Mouse (Mus musculus): Measurements from ENCODE around the gene Poln. TPM values are rescaled to one million over a fixed set of nuclear protein-coding genes. Genes with fewer than 3 reads are reported as not detected.

Gene Poln
- polyA plus RNA-seq, 2 experiments: 1.3 to 1.7 TPM

GRCm38 (mm10) chr5:34198615-34199014 lies 29.4 kb upstream of the Poln start:
- TF ChIP-seq POLR2A (IDR thresholded peaks at IDR 0.05; ENCODE audit: borderline replicate concordance, extremely low read depth, insufficient read depth, insufficient read length): no peak
- no peaks in the 10 kb centered on the region for H3K36me3 ChIP-seq (ENCODE audit: control insufficient read depth, insufficient read depth, low read length)
- no peak overlapping the region for H3K4me3 ChIP-seq (replicated peaks; ENCODE audit: low read length)
- H3K4me2 ChIP-seq (replicated peaks; ENCODE audit: low read depth, low read length, severe bottlenecking): no peak overlapping the region
- 91% methylated on average over 6 of the region's 6 CpGs for WGBS
- DNase-seq (ENCODE audit: low spot score) (no peak), ATAC-seq (ENCODE audit: low FRiP score, low read depth) (no peak)
- no peak overlapping the region for H3K27ac ChIP-seq (replicated peaks; ENCODE audit: low read depth, low read length)
- no peaks in the 10 kb centered on the region for H3K9me3 ChIP-seq (ENCODE audit: control insufficient read depth, low read length)
- H3K4me1 ChIP-seq (ENCODE audit: control insufficient read depth, insufficient read depth, low read length): no peaks in the 10 kb centered on the region
- H3K9ac ChIP-seq (ENCODE audit: low read depth, low read length, severe bottlenecking): no peak overlapping the region
- no peaks in the 10 kb centered on the region for H3K27me3 ChIP-seq (ENCODE audit: control insufficient read depth, insufficient read depth, low read length)

DNA sequence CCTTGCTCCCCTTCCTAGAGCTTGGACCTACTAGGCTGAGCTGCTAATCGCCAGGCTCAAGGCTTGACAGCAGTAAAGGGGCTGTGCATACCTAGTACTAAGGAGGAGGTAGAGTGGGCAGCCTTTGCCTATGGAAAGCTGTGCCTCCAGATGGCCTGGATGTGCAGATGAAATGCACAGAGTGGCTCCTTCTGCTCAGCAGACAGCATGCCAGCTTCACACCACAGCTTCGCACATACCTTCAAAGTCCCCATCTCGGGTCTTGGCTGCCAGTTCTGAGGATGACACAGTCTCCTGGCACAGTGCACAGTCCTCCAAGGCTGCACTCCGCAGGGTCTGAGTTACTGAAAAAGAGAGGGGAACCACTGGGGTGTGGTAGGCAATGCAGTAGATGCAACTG lies 28.0 kb upstream of the Poln start:
- Histone ChIP-seq H3K36me3 (ENCODE audit: control insufficient read depth, insufficient read depth, low read length) (no peaks in the 10 kb centered on the region), H3K9ac (ENCODE audit: low read depth, low read length, severe bottlenecking) (no peak overlapping the region), H3K27ac (replicated peaks; ENCODE audit: low read depth, low read length) (no peak overlapping the region), H3K4me1 (ENCODE audit: control insufficient read depth, insufficient read depth, low read length) (no peaks in the 10 kb centered on the region), H3K27me3 (ENCODE audit: control insufficient read depth, insufficient read depth, low read length) (no peaks in the 10 kb centered on the region), H3K4me2 (replicated peaks; ENCODE audit: low read depth, low read length, severe bottlenecking) (no peak overlapping the region), H3K9me3 (ENCODE audit: control insufficient read depth, low read length) (no peaks in the 10 kb centered on the region), H3K4me3 (replicated peaks; ENCODE audit: low read length) (no peak overlapping the region)
- no peak for TF ChIP-seq POLR2A (IDR thresholded peaks at IDR 0.05; ENCODE audit: borderline replicate concordance, extremely low read depth, insufficient read depth, insufficient read length)
- no peak for DNase-seq (ENCODE audit: low spot score)
- 71% methylated on average over 4 of the region's 4 CpGs for whole genome bisulfite sequencing
- no peak for ATAC-seq (ENCODE audit: low FRiP score, low read depth)

GRCm38 (mm10) chr5:34196423-34196822 lies 27.2 kb upstream of the Poln start:
- no peak overlapping the region for H3K27ac ChIP-seq (replicated peaks; ENCODE audit: low read depth, low read length)
- no peaks in the 10 kb centered on the region for H3K4me1 ChIP-seq (ENCODE audit: control insufficient read depth, insufficient read depth, low read length)
- no peak for ATAC-seq (ENCODE audit: low FRiP score, low read depth)
- H3K27me3 ChIP-seq (ENCODE audit: control insufficient read depth, insufficient read depth, low read length): no peaks in the 10 kb centered on the region
- no peaks in the 10 kb centered on the region for H3K36me3 ChIP-seq (ENCODE audit: control insufficient read depth, insufficient read depth, low read length)
- H3K4me2 ChIP-seq (replicated peaks; ENCODE audit: low read depth, low read length, severe bottlenecking): no peak overlapping the region
- H3K9me3 ChIP-seq (ENCODE audit: control insufficient read depth, low read length): no peaks in the 10 kb centered on the region
- 77% methylated on average over 7 of the region's 7 CpGs for WGBS
- TF ChIP-seq POLR2A (IDR thresholded peaks at IDR 0.05; ENCODE audit: borderline replicate concordance, extremely low read depth, insufficient read depth, insufficient read length): no peak
- no peak overlapping the region for H3K4me3 ChIP-seq (replicated peaks; ENCODE audit: low read length)
- DNase-seq (ENCODE audit: low spot score): no peak
- no peak overlapping the region for H3K9ac ChIP-seq (ENCODE audit: low read depth, low read length, severe bottlenecking)

DNA sequence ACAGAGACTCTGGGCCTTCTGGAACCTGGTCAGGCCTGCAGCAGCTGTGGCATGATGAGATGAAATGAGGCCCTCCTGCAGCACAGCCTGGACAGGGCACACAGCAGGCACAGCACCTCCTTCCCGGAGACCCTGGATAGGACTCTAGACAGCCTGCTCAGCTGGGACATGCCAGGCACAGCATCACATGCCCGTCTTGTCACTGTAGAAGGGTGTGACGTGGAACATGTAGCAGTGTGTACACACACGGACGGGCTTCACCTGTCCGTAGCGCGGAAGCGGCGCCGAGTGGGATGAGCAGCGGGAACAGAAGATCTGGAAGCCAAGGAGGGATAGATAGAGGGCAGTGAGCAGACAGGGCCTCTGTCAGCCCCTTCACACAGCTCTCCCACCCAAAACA lies 26.5 kb upstream of the Poln start:
- WGBS: 86% methylated on average over 12 of the region's 12 CpGs
- Histone ChIP-seq H3K9me3 (ENCODE audit: control insufficient read depth, low read length) (no peaks in the 10 kb centered on the region), H3K9ac (ENCODE audit: low read depth, low read length, severe bottlenecking) (no peak overlapping the region), H3K4me1 (ENCODE audit: control insufficient read depth, insufficient read depth, low read length) (no peaks in the 10 kb centered on the region), H3K4me2 (replicated peaks; ENCODE audit: low read depth, low read length, severe bottlenecking) (no peak overlapping the region), H3K4me3 (replicated peaks; ENCODE audit: low read length) (no peak overlapping the region), H3K27me3 (ENCODE audit: control insufficient read depth, insufficient read depth, low read length) (no peaks in the 10 kb centered on the region), H3K27ac (replicated peaks; ENCODE audit: low read depth, low read length) (no peak overlapping the region), H3K36me3 (ENCODE audit: control insufficient read depth, insufficient read depth, low read length) (no peaks in the 10 kb centered on the region)
- no peak for TF ChIP-seq POLR2A (IDR thresholded peaks at IDR 0.05; ENCODE audit: borderline replicate concordance, extremely low read depth, insufficient read depth, insufficient read length)
- ATAC-seq (ENCODE audit: low FRiP score, low read depth) (no peak), DNase-seq (ENCODE audit: low spot score) (no peak)

DNA sequence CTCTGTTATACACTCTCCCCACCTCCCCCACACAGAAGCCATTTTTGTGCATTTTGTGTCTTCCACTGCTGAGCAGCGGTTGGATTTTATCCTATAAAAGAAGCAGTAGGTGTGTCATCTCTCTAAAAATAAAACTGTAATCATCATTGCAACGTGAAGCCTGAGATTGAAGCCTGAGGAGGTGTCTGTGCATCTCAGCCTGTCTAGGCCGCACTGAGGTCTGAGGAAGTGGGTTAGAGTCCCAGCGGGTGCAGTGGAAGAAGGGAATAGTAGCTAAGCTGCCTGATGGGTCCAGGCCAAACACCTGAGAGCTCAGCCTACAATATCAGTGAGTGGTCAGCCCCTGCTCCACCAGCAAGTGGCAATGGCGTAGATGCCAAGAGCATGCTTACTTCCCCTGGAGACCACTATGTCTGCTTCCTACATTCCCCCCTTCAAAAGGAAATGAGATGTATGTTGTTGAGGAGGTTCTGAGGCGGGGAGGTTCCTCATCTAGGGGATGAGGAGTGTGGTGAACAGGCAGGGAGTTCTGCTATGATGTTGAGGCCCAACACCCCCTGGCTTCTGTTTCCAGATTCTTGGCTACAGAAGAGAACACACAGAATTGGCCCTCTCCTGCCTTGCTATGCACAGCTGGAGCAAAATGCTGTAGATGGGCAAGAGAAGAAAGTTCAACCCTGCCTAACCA lies 25.9 kb upstream of the Poln start:
- 79% methylated on average over 6 of the region's 6 CpGs for WGBS
- DNase-seq (ENCODE audit: low spot score) (no peak), ATAC-seq (ENCODE audit: low FRiP score, low read depth) (no peak)
- H3K27ac ChIP-seq (replicated peaks; ENCODE audit: low read depth, low read length): no peak overlapping the region
- no peak overlapping the region for H3K9ac ChIP-seq (ENCODE audit: low read depth, low read length, severe bottlenecking)
- H3K36me3 ChIP-seq (ENCODE audit: control insufficient read depth, insufficient read depth, low read length): no peaks in the 10 kb centered on the region
- no peak overlapping the region for H3K4me3 ChIP-seq (replicated peaks; ENCODE audit: low read length)
- H3K27me3 ChIP-seq (ENCODE audit: control insufficient read depth, insufficient read depth, low read length): no peaks in the 10 kb centered on the region
- no peak overlapping the region for H3K4me2 ChIP-seq (replicated peaks; ENCODE audit: low read depth, low read length, severe bottlenecking)
- H3K4me1 ChIP-seq (ENCODE audit: control insufficient read depth, insufficient read depth, low read length): no peaks in the 10 kb centered on the region
- TF ChIP-seq POLR2A (IDR thresholded peaks at IDR 0.05; ENCODE audit: borderline replicate concordance, extremely low read depth, insufficient read depth, insufficient read length): no peak
- no peaks in the 10 kb centered on the region for H3K9me3 ChIP-seq (ENCODE audit: control insufficient read depth, low read length)
